Mouse (Mus musculus): ENCODE results near the gene Actn2. TPM values are rescaled to one million over a fixed set of nuclear protein-coding genes. Genes with fewer than 3 reads are reported as not detected.

Gene Actn2
- under 1 TPM in 1 of 2 experiments, not detected in 1; 0.33 TPM for total RNA-seq (2023)

DNA sequence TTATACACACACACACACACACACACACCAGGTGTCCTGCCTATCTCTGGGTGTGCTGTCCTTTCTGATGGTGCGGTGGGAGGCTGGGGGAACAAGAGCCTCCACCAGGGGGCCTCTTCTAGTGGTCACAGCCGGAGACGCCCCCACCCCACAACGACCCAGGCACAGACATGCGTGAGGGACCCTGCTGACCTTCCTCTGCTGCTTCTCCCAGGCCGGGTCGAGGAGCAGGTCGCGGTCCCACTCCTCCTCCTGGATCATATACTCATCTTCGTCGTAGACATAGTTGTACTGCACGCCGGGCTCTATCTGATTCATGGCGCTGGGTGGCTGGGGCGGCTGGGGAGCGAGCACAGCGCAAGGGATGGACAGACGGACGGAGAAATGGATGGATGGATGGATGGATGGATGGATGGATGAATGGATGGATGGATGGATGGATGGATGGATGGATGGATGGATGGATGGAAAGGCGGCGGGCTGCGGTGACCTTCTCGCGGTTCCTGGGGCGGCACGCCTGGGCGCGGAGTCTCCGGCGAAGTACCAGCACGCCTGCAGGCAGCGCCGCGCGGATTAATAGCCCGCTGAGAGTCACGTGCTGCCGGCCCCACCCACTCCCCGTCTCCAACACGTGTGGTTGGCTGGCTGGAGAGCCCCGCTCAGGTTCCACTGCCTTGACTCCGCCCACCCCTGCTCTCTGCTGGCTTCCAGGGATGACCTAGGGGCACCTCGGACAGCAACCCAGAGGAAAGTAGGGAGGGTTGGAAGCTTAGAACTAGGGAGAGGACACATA is at the start of gene Actn2:
Gene Actn2, minus strand, starts transcription at position 578 of the 793 bp plus-strand sequence.

DNA sequence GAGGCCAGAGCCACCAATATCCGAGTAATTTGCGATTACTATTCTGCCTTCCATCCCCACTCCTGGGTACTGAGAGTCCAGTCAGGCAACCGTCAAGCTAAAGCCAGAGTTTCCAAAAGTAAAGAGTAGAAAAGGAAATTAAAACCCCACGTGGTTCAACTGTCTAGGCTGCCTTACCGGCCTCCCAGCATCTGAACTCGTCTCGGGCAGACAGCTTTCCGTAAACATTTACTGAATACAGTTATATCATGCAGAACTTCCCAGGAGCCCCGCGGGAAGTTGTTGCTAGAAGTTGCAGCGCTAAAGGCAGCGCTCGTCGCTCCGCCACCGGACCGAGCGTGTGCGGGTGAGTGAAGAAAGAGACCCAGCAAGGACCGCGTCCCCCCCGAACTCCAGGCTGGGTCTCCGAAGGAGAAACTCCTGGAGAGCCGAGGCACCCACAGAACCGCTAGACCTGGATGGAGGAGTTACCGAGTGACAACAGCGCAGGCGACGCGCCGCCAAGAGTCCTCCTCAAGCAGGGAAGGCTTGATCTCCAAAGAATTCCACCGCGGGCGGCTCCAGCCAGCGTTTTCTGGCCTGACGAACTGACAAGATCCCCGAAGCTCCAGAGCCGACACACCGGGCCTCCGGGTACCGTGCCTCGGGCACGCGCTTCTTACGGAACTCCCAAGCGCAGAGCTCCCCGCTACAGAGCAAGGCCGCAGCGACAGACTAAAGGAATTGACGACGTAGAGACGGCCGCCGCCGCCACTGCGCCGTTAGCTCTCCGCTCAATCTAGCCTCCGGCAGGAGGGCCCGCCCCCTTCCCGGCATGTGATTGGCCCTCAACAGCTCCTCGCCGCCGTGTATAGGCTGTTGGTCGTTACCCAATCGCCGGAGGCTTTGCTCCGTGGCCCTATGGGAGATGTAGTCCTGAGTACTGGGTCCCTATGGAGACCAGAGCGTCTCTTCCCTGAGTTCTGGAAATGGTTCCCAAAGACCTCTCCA is 82.9 kb downstream of the Actn2 start, which contains the start of gene Mtr:
Gene Mtr, minus strand, starts transcription at position 723 of the 990 bp plus-strand sequence.

Other genes starting within 250 kb of the Actn2 start
- not detected for gene Ryr2, start 233.8 kb downstream of the Actn2 start, total RNA-seq (2023)
- gene Mtr, start 82.6 kb downstream of the Actn2 start, total RNA-seq (2023) = 10 to 100 TPM; 23.6 to 28.8 TPM
- gene Heatr1, start 54.3 kb upstream of the Actn2 start, total RNA-seq (2023) = 10 to 100 TPM; 34.0 TPM
- 10 to 100 TPM; 45.6 to 56.4 TPM for gene Lgals8, start 124.2 kb upstream of the Actn2 start, total RNA-seq (2023)
- 1 to 10 TPM in 1 of 2 experiments, under 1 TPM in 1; 0.77 to 1.2 TPM for gene Edaradd, start 179.7 kb upstream of the Actn2 start, total RNA-seq (2023)
- 10 to 100 TPM; 12.4 to 16.5 TPM for gene Ero1lb, start 225.1 kb upstream of the Actn2 start, total RNA-seq (2023)